Mouse (Mus musculus): ENCODE measurements around the gene Gm13271. TPM values are rescaled to one million over a fixed set of nuclear protein-coding genes. Genes with fewer than 3 reads are reported as not detected.
A peak's percentile ranks its signal among the peaks of the same experiment; 100 is the strongest.
"Not testable (repeated sequence)": the region's sequence is repeated elsewhere in the genome, so short reads cannot be mapped to it uniquely, and the experiment has no call there.

The Gm13271 gene
- polyA plus RNA-seq, 1 experiment from 2014 or later = not detected

DNA sequence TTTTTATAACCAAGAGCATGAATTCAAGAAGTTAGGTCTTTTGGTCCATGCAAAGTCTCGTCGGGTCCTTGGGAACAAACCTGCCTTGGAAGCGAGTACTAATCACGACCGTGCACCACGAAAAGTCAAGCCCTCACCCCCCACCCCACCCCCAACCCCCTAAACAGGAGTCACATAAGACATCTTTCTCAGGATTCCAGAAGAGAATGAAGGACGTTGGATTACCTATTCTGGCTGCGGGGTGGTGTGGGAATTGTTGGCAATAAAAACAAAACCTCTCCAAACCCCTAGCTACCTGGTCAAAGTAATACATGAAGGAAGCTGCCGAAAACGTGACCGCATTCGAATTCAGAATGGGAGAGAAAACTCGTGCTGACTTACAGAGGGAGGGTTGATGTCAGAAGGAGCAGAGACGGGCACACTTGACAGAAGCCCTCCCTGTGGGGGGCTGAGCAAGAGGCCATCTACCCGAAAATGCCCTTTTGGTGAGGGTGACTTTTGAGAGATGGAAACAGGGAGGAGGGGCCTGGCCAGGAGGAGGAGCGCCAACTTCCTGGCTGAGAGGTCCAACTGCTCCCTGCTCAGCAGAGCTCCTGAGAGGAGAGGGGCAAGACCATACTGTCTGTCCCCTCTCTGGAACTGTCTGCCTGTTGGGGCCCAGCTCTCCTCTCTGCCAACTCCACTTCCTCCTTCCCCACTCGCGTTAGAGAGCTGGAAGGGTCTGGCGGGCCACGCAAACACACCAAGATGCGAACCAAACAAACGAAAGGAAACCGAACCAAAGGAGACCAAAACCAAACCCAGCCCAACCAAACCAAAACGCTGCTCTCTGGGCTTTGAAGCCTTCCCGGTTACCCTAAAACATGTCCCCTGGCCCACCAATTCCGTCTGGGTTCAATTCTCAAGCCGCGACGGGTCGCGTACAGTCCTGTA is 2.2 kb downstream of the Gm13271 start:
- not testable (repeated sequence) for ATAC-seq (replicated peaks; ENCODE audit: insufficient number of reproducible peaks, low FRiP score, low TSS enrichment); H3K36me3 ChIP-seq (ENCODE audit: control insufficient read depth, insufficient read depth, low read length); H3K4me1 ChIP-seq (ENCODE audit: control insufficient read depth, insufficient read depth, low read length); H3K27me3 ChIP-seq (ENCODE audit: control insufficient read depth, insufficient read depth, low read length); H3K9me3 ChIP-seq (replicated peaks; ENCODE audit: control insufficient read depth, low read length)
- Histone ChIP-seq H3K4me3 (ENCODE audit: low read depth, low read length) (peak overlapping the region; percentile 51), H3K9ac (ENCODE audit: low read depth, low read length) (peak overlapping the region; percentile 82), H3K4me2 (peak overlapping the region; percentile 69), H3K27ac (ENCODE audit: low read depth, low read length) (peak overlapping the region; percentile 94)
- WGBS (ENCODE audit: insufficient replicate concordance) = 13% methylated on average over 28 of the region's 31 CpGs

DNA sequence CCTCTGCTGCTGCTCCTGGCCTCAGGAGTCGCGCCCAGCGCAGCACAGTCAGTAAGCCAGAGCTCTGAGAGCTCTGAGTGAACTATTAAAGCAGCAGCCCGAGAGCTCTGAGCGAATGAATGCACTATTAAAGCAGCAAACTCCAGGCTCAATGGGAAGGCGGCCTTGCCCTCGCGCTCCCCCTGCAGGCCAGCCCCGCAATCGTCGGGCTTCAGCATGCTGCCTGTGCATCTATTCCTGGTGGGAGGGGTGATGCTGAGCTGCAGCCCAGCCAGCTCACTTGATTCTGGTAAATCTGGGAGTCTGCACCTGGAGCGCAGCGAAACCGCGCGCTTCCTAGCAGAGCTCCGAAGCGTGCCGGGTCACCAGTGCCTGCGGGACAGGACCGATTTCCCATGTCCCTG is 3.0 kb downstream of the Gm13271 start:
- H3K9me3 ChIP-seq (replicated peaks; ENCODE audit: control insufficient read depth, low read length); H3K27me3 ChIP-seq (ENCODE audit: control insufficient read depth, insufficient read depth, low read length); H3K9ac ChIP-seq (ENCODE audit: low read depth, low read length); H3K4me1 ChIP-seq (ENCODE audit: control insufficient read depth, insufficient read depth, low read length); H3K36me3 ChIP-seq (ENCODE audit: control insufficient read depth, insufficient read depth, low read length): not testable (repeated sequence)
- Histone ChIP-seq H3K4me3 (ENCODE audit: low read depth, low read length) (peak overlapping the region; percentile 51), H3K4me2 (peak overlapping the region; percentile 69), H3K27ac (ENCODE audit: low read depth, low read length) (peak overlapping the region; percentile 94)
- WGBS (ENCODE audit: insufficient replicate concordance) = under 1% methylated on average over 18 of the region's 21 CpGs
- peak; percentile 93 for ATAC-seq (replicated peaks; ENCODE audit: insufficient number of reproducible peaks, low FRiP score, low TSS enrichment)

- H3K27ac ChIP-seq (ENCODE audit: low read depth, low read length); H3K36me3 ChIP-seq (ENCODE audit: control insufficient read depth, insufficient read depth, low read length); H3K27me3 ChIP-seq (ENCODE audit: control insufficient read depth, insufficient read depth, low read length); H3K4me1 ChIP-seq (ENCODE audit: control insufficient read depth, insufficient read depth, low read length); H3K4me3 ChIP-seq (ENCODE audit: low read depth, low read length); H3K9me3 ChIP-seq (replicated peaks; ENCODE audit: control insufficient read depth, low read length); H3K9ac ChIP-seq (ENCODE audit: low read depth, low read length); ATAC-seq (replicated peaks; ENCODE audit: insufficient number of reproducible peaks, low FRiP score, low TSS enrichment); H3K4me2 ChIP-seq: not testable (repeated sequence)
- WGBS (ENCODE audit: insufficient replicate concordance) = 82% methylated on average over 7 of the region's 9 CpGs
These were observed 4.1 kb downstream of the Gm13271 start for GRCm38 (mm10) chr4:88758751-88759150.

DNA sequence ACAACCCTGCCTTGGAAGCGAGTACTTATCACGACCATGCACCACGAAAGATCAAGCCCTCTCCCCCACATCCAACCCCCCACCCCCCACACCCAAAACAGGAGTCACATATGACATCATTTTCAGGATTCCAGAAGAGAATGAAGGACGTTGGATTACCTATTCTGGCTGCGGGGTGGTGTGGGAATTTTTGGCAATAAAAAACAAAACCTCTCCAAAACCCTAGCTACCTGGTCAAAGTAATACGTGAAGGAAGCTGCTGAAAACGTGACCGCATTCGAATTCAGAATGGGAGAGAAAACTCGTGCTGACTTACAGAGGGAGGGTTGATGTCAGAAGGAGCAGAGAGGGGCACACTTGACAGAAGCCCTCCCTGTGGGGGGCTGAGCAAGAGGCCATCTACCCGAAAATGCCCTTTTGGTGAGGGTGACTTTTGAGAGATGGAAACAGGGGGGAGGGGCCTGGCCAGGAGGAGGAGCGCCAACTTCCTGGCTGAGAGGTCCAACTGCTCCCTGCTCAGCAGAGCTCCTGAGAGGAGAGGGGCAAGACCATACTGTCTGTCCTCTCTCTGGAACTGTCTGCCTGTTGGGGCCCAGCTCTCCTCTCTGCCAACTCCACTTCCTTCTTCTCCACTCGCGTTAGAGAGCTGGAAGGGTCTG is 5.1 kb downstream of the Gm13271 start, which contains the start of gene Gm13283:
Gene Gm13283 (plus strand): TSS at position 510 of the 659 bp plus-strand sequence.
- H3K4me1 ChIP-seq (ENCODE audit: control insufficient read depth, insufficient read depth, low read length); H3K9ac ChIP-seq (ENCODE audit: low read depth, low read length); H3K36me3 ChIP-seq (ENCODE audit: control insufficient read depth, insufficient read depth, low read length); ATAC-seq (replicated peaks; ENCODE audit: insufficient number of reproducible peaks, low FRiP score, low TSS enrichment); H3K27me3 ChIP-seq (ENCODE audit: control insufficient read depth, insufficient read depth, low read length); H3K9me3 ChIP-seq (replicated peaks; ENCODE audit: control insufficient read depth, low read length): not testable (repeated sequence)
- peak within 1 kb of the TSS; percentile 49 for H3K4me2 ChIP-seq
- WGBS (ENCODE audit: insufficient replicate concordance) = 20% methylated on average over 7 of the region's 14 CpGs
- peak within 1 kb of the TSS; percentile 27; the same call in 1 of the 2 replicates for H3K4me3 ChIP-seq (ENCODE audit: low read depth, low read length)
- H3K27ac ChIP-seq (ENCODE audit: low read depth, low read length) = peak within 1 kb of the TSS; percentile 29; the same call in 1 of the 2 replicates

DNA sequence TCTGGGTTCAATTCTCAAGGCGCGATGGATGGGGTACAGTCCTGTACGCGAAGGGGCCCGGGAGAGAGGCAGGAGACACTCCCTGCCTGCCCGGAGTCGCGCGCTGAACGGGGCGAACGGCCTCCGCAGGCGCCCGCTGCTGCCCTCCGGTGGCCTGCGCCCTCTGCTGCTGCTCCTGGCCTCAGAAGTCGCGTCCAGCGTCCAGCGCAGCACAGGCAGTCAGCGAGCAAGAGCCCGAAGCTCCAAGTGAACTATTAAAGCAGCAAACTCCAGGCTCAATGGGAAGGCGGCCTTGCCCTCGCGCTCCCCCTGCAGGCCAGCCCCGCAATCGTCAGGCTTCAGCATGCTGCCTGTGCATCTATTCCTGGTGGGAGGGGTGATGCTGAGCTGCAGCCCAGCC is 5.8 kb downstream of the Gm13271 start:
- WGBS (ENCODE audit: insufficient replicate concordance) = 0% methylated on average over 24 of the region's 28 CpGs
- H3K9ac ChIP-seq (ENCODE audit: low read depth, low read length) = not testable (repeated sequence)
- H3K27ac ChIP-seq (ENCODE audit: low read depth, low read length) = peak overlapping the region; percentile 29; the same call in 1 of the 2 replicates

DNA sequence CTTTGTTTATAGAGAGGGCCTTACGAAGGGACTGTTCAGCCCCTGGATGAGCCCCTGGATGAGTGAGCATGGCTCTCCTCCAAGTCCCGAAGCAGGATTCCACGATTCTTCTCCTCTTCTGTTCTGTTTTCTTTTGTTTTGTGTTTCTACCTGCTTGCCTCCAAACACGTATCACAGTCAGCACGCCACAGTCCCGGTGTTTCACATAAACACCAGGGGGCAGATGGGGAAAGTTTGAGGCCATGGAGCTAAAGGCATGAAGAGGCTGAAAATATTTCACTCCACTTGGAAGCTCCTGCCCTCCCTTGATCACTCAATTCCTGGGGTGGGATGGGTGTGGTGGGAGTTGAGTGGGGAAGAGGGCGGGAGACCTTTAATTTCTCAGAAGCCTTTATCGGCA is 7.1 kb downstream of the Gm13271 start:
- H3K4me3 ChIP-seq (ENCODE audit: low read depth, low read length); ATAC-seq (replicated peaks; ENCODE audit: insufficient number of reproducible peaks, low FRiP score, low TSS enrichment); H3K27ac ChIP-seq (ENCODE audit: low read depth, low read length); H3K9ac ChIP-seq (ENCODE audit: low read depth, low read length); H3K4me1 ChIP-seq (ENCODE audit: control insufficient read depth, insufficient read depth, low read length); H3K9me3 ChIP-seq (replicated peaks; ENCODE audit: control insufficient read depth, low read length); H3K36me3 ChIP-seq (ENCODE audit: control insufficient read depth, insufficient read depth, low read length); H3K27me3 ChIP-seq (ENCODE audit: control insufficient read depth, insufficient read depth, low read length); H3K4me2 ChIP-seq: not testable (repeated sequence)
- 69% methylated on average over 6 of the region's 8 CpGs for WGBS (ENCODE audit: insufficient replicate concordance)

More for the DNA sequence above, 5.8 kb downstream of the Gm13271 start:
- H3K36me3 ChIP-seq (ENCODE audit: control insufficient read depth, insufficient read depth, low read length); H3K27me3 ChIP-seq (ENCODE audit: control insufficient read depth, insufficient read depth, low read length); H3K4me1 ChIP-seq (ENCODE audit: control insufficient read depth, insufficient read depth, low read length); ATAC-seq (replicated peaks; ENCODE audit: insufficient number of reproducible peaks, low FRiP score, low TSS enrichment); H3K9me3 ChIP-seq (replicated peaks; ENCODE audit: control insufficient read depth, low read length): not testable (repeated sequence)
- Histone ChIP-seq H3K4me2 (peak overlapping the region; percentile 49), H3K4me3 (ENCODE audit: low read depth, low read length) (peak overlapping the region; percentile 27; the same call in 1 of the 2 replicates)

GRCm38 (mm10) chr4:88762341-88762740 is 7.7 kb downstream of the Gm13271 start:
- H3K27ac ChIP-seq (ENCODE audit: low read depth, low read length); ATAC-seq (replicated peaks; ENCODE audit: insufficient number of reproducible peaks, low FRiP score, low TSS enrichment); H3K9ac ChIP-seq (ENCODE audit: low read depth, low read length); H3K27me3 ChIP-seq (ENCODE audit: control insufficient read depth, insufficient read depth, low read length); H3K4me3 ChIP-seq (ENCODE audit: low read depth, low read length); H3K36me3 ChIP-seq (ENCODE audit: control insufficient read depth, insufficient read depth, low read length); H3K4me1 ChIP-seq (ENCODE audit: control insufficient read depth, insufficient read depth, low read length); H3K4me2 ChIP-seq; H3K9me3 ChIP-seq (replicated peaks; ENCODE audit: control insufficient read depth, low read length): not testable (repeated sequence)
- WGBS (ENCODE audit: insufficient replicate concordance) = 44% methylated on average over 8 of the region's 9 CpGs

- Histone ChIP-seq H3K4me3 (ENCODE audit: low read depth, low read length) (peak overlapping the region; percentile 25; the same call in 1 of the 2 replicates), H3K4me2 (peak overlapping the region; percentile 44)
- H3K9me3 ChIP-seq (replicated peaks; ENCODE audit: control insufficient read depth, low read length); H3K36me3 ChIP-seq (ENCODE audit: control insufficient read depth, insufficient read depth, low read length); ATAC-seq (replicated peaks; ENCODE audit: insufficient number of reproducible peaks, low FRiP score, low TSS enrichment); H3K27ac ChIP-seq (ENCODE audit: low read depth, low read length); H3K27me3 ChIP-seq (ENCODE audit: control insufficient read depth, insufficient read depth, low read length); H3K9ac ChIP-seq (ENCODE audit: low read depth, low read length); H3K4me1 ChIP-seq (ENCODE audit: control insufficient read depth, insufficient read depth, low read length): not testable (repeated sequence)
- 4% methylated on average over 24 of the region's 42 CpGs for WGBS (ENCODE audit: insufficient replicate concordance)
These were observed 8.8 kb downstream of the Gm13271 start for GRCm38 (mm10) chr4:88763384-88764018.
